Mouse (Mus musculus) intestine, embryonic 14.5 days (tissue): Measurements from ENCODE around the gene Primpol. TPM values are rescaled to one million over a fixed set of nuclear protein-coding genes. Genes with fewer than 3 reads are reported as not detected.

Experiments used
- ATAC-seq: fragments of 200-750 bp; cut with Nextera tagmentation; replicated peaks from 2 replicates; pipeline ENCODE4 v1.8.0; 2017; ENCODE audit warnings: low read depth, moderate number of reproducible peaks, moderate TSS enrichment, moderate library complexity; ENCODE audit not compliant: low FRiP score, low TSS enrichment
- DNase-seq: peaks from one replicate; pipeline ENCODE4 v3.0.0-alpha.2; 2018; ENCODE audit warnings: low spot score
- H3K27ac ChIP-seq: fragments of 300-500 bp; sonication (generic); 2 replicates; pipeline ENCODE4 v1.5.1; 2014; ENCODE audit warnings: low read depth, mild to moderate bottlenecking, control low read depth
- H3K27me3 ChIP-seq: fragments of 300-500 bp; sonication (generic); replicated peaks from 2 replicates; pipeline ENCODE4 v1.6.1; 2014; ENCODE audit warnings: low read length, control low read depth; ENCODE audit not compliant: control insufficient read depth, insufficient read depth
- H3K36me3 ChIP-seq: fragments of 300-500 bp; sonication (generic); 2 replicates; pipeline ENCODE4 v1.6.1; 2014; ENCODE audit warnings: low read length, control low read depth; ENCODE audit not compliant: control insufficient read depth, insufficient read depth
- H3K4me1 ChIP-seq: fragments of 300-500 bp; sonication (generic); replicated peaks from 2 replicates; pipeline ENCODE4 v1.6.1; 2014; ENCODE audit warnings: low read length, control low read depth, mixed read lengths; ENCODE audit not compliant: control insufficient read depth, insufficient read depth
- H3K4me2 ChIP-seq: fragments of 300-500 bp; sonication (generic); 2 replicates; pipeline ENCODE4 v1.6.1; 2014; ENCODE audit warnings: low read length
- H3K4me3 ChIP-seq: fragments of 300-500 bp; sonication (generic); 2 replicates; pipeline ENCODE4 v1.5.1; 2014; ENCODE audit warnings: low read depth, low read length, control low read depth, mixed read lengths
- H3K9ac ChIP-seq: fragments of 300-500 bp; sonication (generic); 2 replicates; pipeline ENCODE4 v1.6.1; 2014; ENCODE audit warnings: mild to moderate bottlenecking, low read length
- H3K9me3 ChIP-seq: fragments of 300-500 bp; sonication (generic); 2 replicates; pipeline ENCODE4 v1.6.1; 2016; ENCODE audit warnings: low read length, control low read depth; ENCODE audit not compliant: control insufficient read depth
- WGBS: fragments of 180-500 bp; shearing (Covaris S2); extraction: QIAGEN DNeasy Blood & Tissue Kit; methylation state at CpG from one replicate; pipeline ENCODE4 v1.1.7; 2014; 5-methylcytosine and 5-hydroxymethylcytosine counted together
- polyA plus RNA-seq: library from polyadenylated mRNA; unstranded; fragments of >200 nt; fragmentation: Nextera tagmentation; extraction: Ambion mirVana; gene quantifications from 2 replicates; pipeline ENCODE4 v1.2.1, GENCODE M21; 2014

Primpol gene
- 16.0 and 19.1 TPM in 2 replicates for polyA plus RNA-seq

DNA sequence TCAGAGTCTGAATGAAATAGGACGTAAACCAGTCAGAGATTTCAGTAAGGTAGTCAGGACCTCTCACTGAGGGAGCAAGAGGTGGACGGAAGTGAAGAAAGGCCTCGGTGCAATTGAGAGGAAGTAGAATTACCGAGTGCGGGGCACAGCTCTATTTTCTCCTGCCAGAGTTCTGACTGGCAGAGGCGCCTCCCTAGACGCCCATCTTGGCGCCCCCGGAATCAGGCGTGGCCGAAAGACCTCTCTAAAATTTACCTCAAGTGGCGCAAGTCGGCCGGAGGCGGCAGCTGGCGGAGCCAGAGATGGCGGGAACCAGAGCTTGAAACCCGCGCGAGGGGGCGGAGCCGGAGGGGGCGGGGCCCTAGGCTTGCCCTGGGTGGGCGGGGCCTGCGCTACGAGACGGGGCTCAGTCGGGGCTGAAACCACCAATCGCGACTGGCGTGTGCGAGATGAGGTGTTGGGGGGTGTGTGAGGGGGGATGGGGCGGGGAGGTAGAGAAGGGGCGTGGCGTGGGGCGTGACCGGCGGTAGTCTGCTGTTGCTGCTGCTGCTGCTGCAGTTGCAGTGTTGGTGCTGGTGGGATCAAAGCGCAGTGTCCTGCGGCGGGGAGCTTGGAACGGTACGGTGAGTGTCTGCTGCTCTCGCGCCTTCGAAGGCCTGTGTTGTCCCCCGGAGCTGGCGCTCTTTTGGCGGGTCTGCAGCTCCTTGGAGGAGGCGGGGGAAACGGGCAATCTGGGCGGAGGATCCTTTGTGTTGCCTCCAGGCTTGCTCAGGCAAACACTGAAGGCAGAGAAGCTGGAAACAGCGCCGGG lies at the start of gene Primpol, which contains the start of gene Casp3:
TSS of gene Primpol (minus strand) at position 334 of the 811 bp plus-strand sequence.
TSS of gene Casp3 (plus strand) at position 413 of the 811 bp plus-strand sequence.
- peak within 1 kb of the TSS; percentile 99 for H3K4me2 ChIP-seq
- DNase-seq = peak; percentile 99
- H3K4me3 ChIP-seq = peak within 1 kb of the TSS; percentile 77
- H3K9ac ChIP-seq = peak within 1 kb of the TSS; percentile 78
- under 1% methylated on average over 53 of the region's 54 CpGs for WGBS
- no peaks in the 10 kb centered on the region for H3K9me3 ChIP-seq
- no peaks in the 10 kb centered on the region for H3K36me3 ChIP-seq
- no peaks in the 10 kb centered on the region for H3K27me3 ChIP-seq
- peak; percentile 98 for ATAC-seq
- peak within 1 kb of the TSS; percentile 88 for H3K27ac ChIP-seq
- H3K4me1 ChIP-seq = peaks cover 13% of the 10 kb centered on the region; the same call in 1 of the 2 replicates

DNA sequence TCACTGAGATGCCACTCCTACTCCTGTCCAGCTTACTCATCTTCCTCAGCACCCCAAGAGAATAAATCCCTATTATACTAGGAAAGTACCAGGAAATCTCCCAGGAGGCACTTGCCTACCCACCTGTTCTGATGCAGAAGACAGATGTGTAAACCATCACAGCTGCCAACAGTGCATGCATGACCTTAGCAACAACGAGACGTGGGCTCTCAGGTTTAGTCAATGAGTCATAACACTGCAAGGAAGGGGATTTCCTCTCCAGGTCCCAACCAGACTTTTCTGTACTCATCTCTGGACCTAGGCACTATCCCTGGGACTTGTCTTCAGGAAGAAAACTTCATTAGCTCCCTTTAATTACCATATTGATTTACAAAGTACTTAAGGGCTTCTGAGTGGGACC lies 38.9 kb upstream of the Primpol start:
- no peaks in the 10 kb centered on the region for H3K36me3 ChIP-seq
- 73% methylated on average over 2 of the region's 2 CpGs for WGBS
- no peaks in the 10 kb centered on the region for H3K9me3 ChIP-seq
- DNase-seq = no peak
- H3K4me1 ChIP-seq = no peaks in the 10 kb centered on the region
- H3K4me3 ChIP-seq = no peak overlapping the region
- no peak overlapping the region for H3K27ac ChIP-seq
- H3K9ac ChIP-seq = no peak overlapping the region
- H3K27me3 ChIP-seq = no peaks in the 10 kb centered on the region
- H3K4me2 ChIP-seq = no peak overlapping the region
- no peak for ATAC-seq

DNA sequence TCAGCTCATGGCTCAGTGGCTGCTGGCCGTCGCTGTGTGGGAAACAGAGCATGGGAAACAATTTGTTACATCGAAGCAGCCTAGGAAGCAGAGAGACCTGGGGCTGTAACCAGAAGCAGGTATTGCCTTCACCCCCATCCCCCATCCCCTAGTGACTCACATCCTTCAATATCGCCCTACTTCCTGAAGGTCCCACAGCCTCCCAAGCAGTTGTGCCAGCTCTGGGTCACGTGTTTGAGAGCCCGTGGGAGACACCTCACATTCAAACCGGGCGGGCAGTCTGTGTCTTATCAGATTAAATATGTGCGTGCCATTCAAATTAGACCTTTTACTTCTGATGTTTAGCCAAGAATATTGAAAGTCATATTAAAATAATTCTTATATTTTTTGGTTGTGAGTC lies 34.9 kb upstream of the Primpol start:
- Histone ChIP-seq H3K9me3 (no peaks in the 10 kb centered on the region), H3K4me1 (no peaks in the 10 kb centered on the region), H3K27ac (no peak overlapping the region), H3K4me2 (no peak overlapping the region), H3K4me3 (no peak overlapping the region), H3K36me3 (no peaks in the 10 kb centered on the region), H3K9ac (no peak overlapping the region), H3K27me3 (no peaks in the 10 kb centered on the region)
- WGBS = 74% methylated on average over 9 of the region's 9 CpGs
- DNase-seq (no peak), ATAC-seq (no peak)

DNA sequence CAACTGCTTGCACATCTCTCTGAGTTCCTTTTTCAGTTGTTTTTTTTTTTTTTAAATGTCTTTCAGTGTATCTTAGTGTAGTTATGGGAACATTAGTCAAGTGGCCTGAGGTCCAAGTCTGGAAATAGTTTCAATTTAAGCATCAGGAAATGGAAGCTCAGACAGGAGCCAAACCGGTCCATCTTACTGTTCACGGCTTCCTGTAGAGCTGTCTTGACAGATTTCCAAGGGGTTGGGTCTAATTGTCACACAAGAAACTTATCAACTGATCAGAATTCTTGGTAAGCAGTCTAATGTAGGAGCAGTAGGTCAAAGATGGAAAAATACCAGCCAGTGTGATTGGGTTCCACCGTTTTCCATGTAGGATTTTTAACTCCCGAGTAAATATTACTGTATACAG lies 31.4 kb upstream of the Primpol start:
- Histone ChIP-seq H3K4me3 (no peak overlapping the region), H3K9me3 (no peaks in the 10 kb centered on the region), H3K27me3 (no peaks in the 10 kb centered on the region), H3K9ac (no peak overlapping the region), H3K27ac (no peak overlapping the region), H3K4me1 (no peaks in the 10 kb centered on the region), H3K36me3 (no peaks in the 10 kb centered on the region), H3K4me2 (no peak overlapping the region)
- ATAC-seq = no peak
- 90% methylated on average over 4 of the region's 4 CpGs for WGBS
- DNase-seq = no peak

DNA sequence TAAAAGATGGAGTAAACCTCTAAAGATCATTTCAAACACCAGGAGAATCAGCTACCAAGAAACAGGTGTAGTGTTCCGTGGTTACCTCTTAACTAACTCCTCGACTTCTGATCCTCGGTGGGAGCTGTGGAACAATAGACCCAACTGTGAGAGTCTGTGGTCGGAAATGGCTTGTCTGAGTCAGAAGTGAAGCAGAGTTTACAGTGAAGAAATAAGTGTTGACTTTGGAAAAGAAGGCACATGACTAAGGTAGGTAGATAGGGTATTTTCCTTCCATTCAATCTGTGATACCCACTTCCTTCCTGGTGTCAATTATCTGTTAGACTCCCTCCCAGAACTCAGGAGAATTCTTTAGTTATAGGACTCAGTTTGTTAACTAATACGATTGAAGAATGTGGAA lies 24.3 kb upstream of the Primpol start:
- Histone ChIP-seq H3K27me3 (no peaks in the 10 kb centered on the region), H3K9ac (no peak overlapping the region), H3K4me3 (no peak overlapping the region), H3K4me2 (no peak overlapping the region), H3K27ac (no peak overlapping the region), H3K9me3 (no peaks in the 10 kb centered on the region), H3K36me3 (peaks cover 30% of the 10 kb centered on the region), H3K4me1 (peaks cover 3% of the 10 kb centered on the region; the same call in 1 of the 2 replicates)
- 81% methylated on average over 5 of the region's 5 CpGs for WGBS
- no peak for DNase-seq
- no peak for ATAC-seq

DNA sequence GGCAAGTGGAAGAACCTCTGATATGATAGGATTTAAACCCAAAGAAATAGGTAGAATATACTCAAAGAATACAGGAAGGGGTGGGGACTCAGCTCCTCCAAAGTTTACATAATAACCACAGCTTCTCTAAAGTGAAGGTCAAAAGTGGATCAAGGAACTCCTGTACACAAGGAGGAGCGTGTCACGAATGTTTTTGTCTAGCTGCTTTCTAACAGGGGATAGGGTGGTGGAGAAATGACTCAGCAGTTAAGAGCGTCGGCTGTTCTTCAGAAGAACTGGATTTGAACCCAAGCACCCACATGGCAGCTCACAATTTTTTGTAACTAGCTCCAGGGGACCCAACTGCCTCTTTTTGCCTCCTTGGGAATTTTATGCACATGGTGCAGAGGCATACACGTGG lies 22.8 kb upstream of the Primpol start:
- H3K4me1 ChIP-seq = peaks cover 3% of the 10 kb centered on the region; the same call in 1 of the 2 replicates
- DNase-seq = no peak
- H3K9ac ChIP-seq = no peak overlapping the region
- no peak for ATAC-seq
- H3K27me3 ChIP-seq = no peaks in the 10 kb centered on the region
- H3K27ac ChIP-seq = no peak overlapping the region
- H3K4me2 ChIP-seq = no peak overlapping the region
- H3K9me3 ChIP-seq = no peaks in the 10 kb centered on the region
- H3K36me3 ChIP-seq = peaks cover 44% of the 10 kb centered on the region
- WGBS = 82% methylated on average over 5 of the region's 5 CpGs
- no peak overlapping the region for H3K4me3 ChIP-seq

DNA sequence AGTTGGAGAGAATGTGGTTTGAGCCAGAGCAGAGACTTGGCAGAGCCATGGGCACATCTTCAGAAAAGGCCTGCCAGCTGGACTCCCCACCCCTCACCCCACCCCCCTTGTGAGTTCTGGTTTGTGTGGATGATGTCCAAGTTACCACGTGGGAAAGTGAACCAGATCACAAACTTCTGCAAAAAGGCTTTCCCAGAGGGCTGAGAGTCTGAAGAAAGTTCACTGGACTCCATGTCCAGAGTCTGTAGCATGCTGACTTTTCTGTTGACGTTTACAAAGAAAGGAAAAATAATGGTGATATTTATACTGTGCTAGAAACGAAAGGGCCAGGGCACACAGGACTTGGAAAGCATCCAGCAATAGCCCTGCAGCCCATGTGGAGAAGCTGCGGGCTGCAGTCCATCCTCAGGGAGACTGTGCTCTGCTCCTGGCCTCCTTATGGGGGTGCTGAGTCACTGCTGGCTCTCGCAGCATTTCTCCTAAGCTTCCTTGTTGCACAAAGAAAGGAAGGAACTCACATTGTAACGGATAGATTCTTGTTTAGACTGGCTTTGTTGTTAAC lies 22.1 kb upstream of the Primpol start:
- H3K4me3 ChIP-seq = no peak overlapping the region
- no peak overlapping the region for H3K9ac ChIP-seq
- ATAC-seq (peak; percentile 43; the same call in 1 of the 2 replicates), DNase-seq (no peak)
- H3K27me3 ChIP-seq = no peaks in the 10 kb centered on the region
- peaks cover 3% of the 10 kb centered on the region; the same call in 1 of the 2 replicates for H3K4me1 ChIP-seq
- peak overlapping the region; percentile 24; the same call in 1 of the 2 replicates for H3K27ac ChIP-seq
- no peaks in the 10 kb centered on the region for H3K9me3 ChIP-seq
- H3K36me3 ChIP-seq = peaks cover 52% of the 10 kb centered on the region
- H3K4me2 ChIP-seq = no peak overlapping the region
- WGBS = 32% methylated on average over 6 of the region's 6 CpGs

DNA sequence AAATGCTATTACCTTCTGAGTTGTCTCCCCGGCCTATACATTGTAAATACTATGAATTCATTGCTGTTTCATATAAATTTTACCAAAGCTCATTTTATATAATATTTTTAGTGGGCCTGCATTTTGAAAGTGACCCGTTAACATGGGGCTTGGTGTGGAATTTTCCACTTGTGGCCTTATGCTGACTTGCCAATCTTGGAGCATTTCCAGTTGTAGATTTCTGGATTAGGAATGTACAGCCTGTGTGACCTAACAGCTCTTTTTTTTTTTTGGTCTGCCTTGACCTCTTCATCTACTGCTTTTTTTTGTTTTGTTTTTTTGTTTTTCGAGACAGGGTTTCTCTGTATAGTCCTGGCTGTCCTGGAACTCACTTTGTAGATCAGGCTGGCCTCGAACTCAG lies 13.9 kb upstream of the Primpol start:
- H3K4me1 ChIP-seq = 0 out of 2 replicates have a peak, but pooled peaks cover 1% of the 10 kb centered on the region
- DNase-seq = no peak
- no peak for ATAC-seq
- H3K9me3 ChIP-seq = no peaks in the 10 kb centered on the region
- H3K27me3 ChIP-seq = no peaks in the 10 kb centered on the region
- no peak overlapping the region for H3K27ac ChIP-seq
- 88% methylated on average over 4 of the region's 4 CpGs for WGBS
- H3K4me2 ChIP-seq = no peak overlapping the region
- peaks cover 62% of the 10 kb centered on the region for H3K36me3 ChIP-seq
- no peak overlapping the region for H3K4me3 ChIP-seq
- H3K9ac ChIP-seq = no peak overlapping the region
